Mouse (Mus musculus): ENCODE data around the gene Eif5.
A peak's percentile ranks its signal among the peaks of the same experiment; 100 is the strongest.

The Eif5 gene

DNA sequence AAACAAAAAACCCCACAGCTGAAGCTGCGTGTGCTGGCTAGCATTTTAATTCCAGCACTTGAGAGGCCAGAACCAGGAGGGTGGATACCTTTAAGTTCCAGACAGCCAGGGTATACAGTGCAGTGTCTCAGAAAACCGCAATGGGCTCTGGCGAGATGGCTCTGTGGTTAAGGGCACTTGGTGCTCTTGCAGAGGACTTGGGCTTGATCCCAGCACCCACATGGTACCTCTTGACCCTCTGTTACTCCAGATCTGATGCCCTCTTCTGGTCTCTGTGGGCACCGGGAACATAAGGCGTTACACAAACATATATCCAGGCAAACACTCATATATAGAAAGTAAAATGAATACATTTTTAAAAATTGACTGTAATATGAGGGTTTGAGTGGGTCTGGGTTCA lies 27.5 kb downstream of the Eif5 start:
- no peak for DNase-seq (ENCODE audit: low spot score)

DNA sequence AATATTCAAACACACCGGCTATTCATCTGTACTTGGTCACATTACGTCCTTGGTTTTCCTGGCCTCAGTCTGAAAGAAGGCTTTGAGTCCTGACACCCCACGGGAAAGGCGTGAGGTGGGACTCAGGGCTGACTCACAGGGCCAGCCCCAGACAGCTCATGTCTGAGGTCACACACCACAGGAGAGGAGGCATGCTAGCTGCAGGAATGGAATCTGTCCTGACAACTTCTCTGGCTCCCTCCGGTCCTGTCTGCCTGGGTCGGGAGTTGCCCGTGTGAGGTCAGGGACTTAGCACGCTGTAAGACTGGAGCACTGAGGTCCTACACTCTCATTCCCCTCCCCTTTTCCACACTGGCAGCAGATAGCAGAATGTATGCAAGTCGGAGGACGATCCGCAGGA lies 31.0 kb downstream of the Eif5 start:
- DNase-seq (ENCODE audit: low spot score), result no peak

DNA sequence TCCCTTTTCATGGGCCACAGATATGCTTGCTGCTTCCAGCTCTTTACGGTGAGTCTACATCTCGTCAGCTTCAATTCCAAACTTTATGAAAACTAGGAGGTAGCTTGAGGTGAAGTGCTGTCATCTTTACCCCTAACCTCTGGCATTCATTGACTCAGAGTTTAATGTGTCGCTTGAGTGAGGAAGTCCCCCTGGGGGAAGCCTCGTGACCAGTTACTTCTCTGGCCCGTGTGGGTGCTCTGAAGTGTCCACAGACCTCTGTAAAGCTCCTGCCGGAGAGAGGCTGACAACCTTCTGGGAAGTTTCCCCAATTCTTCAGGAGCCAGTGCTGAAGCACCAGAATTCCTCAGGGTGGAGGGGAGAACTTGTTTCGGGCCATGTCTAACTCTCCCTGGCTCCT lies 34.6 kb downstream of the Eif5 start:
- DNase-seq (ENCODE audit: low spot score), result no peak

DNA sequence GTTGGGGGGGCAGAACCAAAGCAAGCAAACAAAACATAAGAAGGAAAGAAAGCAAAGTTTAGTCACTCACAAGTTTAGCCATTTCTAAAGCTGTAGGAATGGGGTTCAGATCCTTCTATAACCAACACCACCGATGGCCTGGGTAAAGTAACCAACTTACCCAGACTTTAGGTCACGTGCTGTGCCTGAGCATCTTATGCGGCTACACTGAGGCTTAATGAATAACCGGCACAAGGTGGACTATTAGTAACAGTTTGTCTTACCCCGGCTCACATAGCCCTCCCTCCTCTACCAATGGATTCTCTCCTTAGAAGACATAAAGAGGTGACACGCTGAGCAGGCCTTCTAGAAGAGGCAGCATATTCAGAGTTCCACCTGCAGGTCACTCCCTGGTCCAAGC lies 35.5 kb downstream of the Eif5 start:
- DNase-seq (ENCODE audit: low spot score), result no peak

DNA sequence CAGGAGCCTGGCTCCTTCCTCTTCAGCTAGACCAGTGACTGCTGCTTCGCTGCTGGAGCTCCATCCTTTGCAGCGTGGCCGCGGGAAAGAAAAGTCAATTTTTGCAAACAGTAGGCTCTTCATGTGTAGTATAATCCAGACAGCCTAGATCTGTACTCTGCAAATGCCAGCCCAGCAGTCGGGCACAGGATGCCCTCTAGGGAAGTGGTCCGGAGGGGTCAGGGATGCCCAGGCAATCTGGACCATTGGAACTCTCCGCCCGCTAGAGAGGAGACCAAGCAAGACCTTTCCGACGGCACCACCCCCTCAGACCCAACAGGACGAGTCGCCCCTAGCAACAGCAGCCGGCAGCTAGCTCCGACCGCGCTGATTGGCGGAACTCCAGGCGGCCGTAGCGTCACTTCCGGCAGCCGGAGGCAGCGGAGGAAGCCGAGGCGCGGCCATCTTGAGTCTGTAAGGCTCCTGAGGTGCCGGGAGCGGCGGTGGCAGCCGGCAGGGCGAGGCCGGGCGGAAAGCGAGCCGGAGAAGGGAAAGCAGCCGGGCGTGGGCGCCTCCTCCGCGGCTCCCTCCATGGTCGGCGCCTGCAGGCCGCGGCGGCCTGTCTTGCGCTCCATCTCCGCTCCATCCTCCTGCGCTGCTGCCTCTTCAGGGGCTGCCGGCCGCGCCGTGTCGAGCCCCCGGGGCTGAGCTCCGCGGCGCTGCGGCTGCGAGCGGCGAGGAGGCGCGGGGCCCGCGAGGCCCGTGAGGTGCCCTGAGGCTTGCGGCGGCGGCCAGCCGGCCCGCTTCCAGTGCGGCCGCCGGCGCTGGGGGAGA lies 36.5 kb downstream of the Eif5 start, which contains the start of gene Mark3:
Gene Mark3 (plus strand): TSS at position 450 of the 813 bp plus-strand sequence.
- peak; percentile 96 for DNase-seq (ENCODE audit: low spot score)

DNA sequence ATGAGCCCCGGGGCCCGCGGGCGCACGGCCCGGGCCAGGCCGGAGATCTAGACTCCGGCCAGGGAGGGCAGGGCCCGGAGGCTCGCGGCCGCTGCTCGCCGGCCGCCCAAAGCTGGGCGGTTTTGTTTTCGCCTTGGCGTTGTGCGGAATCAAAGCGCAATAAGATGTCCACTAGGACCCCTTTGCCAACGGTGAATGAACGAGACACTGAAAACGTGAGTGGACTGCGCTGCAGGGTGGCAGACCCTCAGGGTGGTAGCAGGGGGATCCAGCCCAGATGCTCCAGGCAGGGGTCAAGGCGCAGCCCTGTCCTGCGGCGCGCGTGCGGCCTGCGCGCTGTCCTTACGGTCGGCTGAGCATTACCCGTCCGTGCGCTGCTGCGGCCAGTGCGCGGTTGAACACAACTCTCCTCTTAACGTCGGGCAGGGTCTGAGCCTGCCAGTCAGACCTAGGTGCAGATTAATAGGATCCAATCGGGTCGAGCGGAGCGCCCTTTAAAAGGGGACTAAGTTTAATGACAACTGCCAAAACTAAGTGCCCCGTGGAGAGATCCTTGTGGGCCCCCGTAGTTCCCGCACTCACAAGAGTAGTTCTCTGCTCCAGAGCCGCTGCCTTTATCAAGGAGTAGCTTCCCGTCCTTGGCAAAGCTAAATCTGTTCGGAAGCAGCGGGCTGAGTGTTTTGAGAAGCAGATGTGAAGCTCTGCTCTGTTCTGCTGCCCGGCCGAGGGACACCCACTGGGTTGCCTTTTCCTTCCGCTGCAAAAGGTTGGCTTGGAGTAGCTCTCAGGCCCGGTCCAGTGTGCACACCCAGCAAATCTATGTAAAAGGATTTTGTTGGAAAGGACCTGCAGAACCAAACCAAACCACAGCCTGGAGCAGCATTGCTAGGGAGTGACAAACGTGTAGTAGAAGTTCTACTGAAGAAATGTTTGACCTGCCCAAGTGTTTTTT lies 37.3 kb downstream of the Eif5 start:
- DNase-seq (ENCODE audit: low spot score), result no peak

DNA sequence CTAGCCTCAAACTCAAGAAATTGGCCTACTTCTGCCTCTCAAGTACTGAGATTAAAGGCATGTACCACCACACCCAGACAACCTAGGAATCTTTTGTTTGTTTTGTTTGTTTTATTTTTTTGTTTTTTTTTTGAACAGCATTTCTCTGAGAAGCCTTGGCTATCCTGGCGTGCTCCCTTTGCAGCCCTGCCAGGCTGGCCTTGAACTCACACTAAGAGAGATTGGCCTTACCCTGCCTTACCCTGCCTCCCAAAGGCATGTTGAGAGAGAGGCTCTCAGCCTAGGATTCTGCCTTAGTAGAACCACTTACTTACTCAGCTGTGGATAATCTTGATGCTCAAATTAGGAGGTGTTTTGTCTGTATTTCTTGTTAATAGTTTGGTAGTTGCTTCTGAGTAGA lies 45.2 kb downstream of the Eif5 start:
- DNase-seq (ENCODE audit: low spot score), result no peak

DNA sequence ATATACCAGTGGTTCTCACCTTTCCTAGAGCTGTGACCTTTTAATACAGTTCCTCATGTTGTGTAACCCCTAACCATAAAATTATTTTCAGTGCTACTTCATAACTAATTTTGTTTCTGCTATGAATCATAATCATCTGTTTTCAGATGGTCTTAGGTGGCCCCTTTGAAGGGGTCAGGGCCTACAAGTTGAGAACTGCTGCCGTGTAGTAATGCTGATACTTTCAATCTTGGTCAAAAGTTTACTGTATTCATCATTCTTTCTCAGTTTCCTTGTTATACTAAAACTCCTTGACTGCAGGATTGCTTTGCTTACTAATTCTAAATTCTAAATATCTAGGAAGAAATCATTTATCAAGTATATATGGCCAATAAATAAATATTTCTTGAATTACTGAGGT lies 46.6 kb downstream of the Eif5 start:
- no peak for DNase-seq (ENCODE audit: low spot score)

DNA sequence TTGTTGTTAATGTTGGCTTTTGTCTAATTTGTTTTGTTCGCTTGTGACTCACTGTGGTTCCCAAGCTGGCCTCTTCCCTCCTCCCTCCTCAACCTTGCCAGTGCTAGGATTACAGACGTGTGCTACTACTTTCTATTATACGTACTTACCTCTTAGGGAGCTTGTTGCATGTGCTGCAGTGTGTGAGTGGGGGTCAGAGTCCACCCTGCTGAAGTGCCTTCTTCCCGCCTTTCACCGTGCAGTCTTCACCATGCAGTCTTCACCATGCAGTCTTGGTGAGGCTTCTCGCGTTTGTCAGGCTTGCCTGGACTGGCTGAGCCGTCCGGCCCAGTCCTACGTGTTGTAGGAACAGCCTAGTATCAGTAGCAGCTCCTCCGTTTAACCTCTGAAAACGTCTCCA lies 49.4 kb downstream of the Eif5 start:
- no peak for DNase-seq (ENCODE audit: low spot score)

DNA sequence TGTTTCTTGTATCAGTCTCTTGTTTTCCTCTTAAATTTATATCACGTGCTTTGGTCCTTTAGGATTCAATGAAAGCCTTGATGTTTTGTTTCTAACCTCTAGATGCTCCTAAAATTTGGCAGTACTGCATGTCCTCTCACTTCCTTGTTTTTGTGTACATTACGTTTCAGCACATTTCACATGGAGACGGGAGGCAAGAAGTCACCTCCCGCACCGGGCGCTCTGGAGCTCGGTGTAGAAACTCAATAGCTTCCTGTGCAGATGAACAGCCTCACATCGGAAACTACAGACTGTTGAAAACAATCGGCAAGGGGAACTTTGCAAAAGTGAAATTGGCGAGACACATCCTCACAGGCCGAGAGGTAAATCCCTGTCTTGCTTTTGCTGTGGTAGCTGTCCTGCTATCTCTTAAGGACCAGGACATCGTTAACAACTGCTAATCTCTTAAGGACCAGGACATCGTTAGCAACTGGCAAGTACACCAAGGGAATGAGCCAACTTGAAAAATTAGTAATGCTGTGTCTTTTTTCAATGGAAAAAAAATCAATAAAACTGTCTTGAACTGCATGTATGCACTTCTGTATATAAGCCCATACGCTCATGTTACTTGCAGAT lies 54.7 kb downstream of the Eif5 start:
- no peak for DNase-seq (ENCODE audit: low spot score)

DNA sequence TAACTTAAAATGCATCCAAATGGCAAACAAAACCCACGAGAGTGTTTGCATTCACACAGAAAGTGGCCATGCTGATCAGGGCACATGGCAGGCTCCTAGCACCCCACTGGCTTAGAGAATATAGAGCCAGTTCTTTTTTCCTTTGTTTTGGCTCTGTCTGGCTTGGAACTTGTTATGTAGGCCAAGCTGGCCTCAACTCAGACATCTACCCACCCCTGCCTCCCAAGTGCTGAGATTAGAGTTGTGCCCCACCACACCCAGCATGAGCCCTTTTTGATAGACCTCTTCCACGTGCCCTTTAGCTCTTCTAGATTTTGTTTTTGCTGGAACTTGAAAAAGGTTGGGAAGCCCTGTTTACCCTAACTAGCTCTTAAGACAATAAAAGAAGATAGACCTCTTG lies 56.0 kb downstream of the Eif5 start:
- DNase-seq (ENCODE audit: low spot score), result no peak
